Mouse (Mus musculus) MEL (cell line): ENCODE measurements around the gene Rxrb. TPM values are rescaled to one million over a fixed set of nuclear protein-coding genes. Genes with fewer than 3 reads are reported as not detected.
"Not testable (repeated sequence)": the region's sequence is repeated elsewhere in the genome, so short reads cannot be mapped to it uniquely, and the experiment has no call there.

Experiments used
- DNase-seq: peaks from one replicate; pipeline ENCODE4 v3.0.0; 2011; ENCODE audit warnings: low read depth, low spot score
- H3K27ac ChIP-seq: 2 replicates; pipeline ENCODE4 v1.5.1; 2012; ENCODE audit warnings: low read depth, mild to moderate bottlenecking, control low read depth, low read length, moderate library complexity; ENCODE audit not compliant: control insufficient read depth
- H3K27me3 ChIP-seq, 2 experiments: fragments of 150-350 bp in 1 of 2; sonication (generic) in 1 of 2; 2 replicates each; pipeline ENCODE4 v1.6.1; 2012; ENCODE audit warnings: low read length in 2 of 2, mild to moderate bottlenecking in 2 of 2, improper control_type of control experiment in 1 of 2, moderate library complexity in 1 of 2; ENCODE audit not compliant: insufficient read depth in 2 of 2, control insufficient read depth in 1 of 2
- H3K36me3 ChIP-seq, 2 experiments: 2 replicates each; pipeline ENCODE4 v1.6.1; 2012 to 2014; ENCODE audit warnings: low read length in 2 of 2, improper control_type of control experiment in 1 of 2, inconsistent platforms in 1 of 2, mild to moderate bottlenecking in 1 of 2; ENCODE audit not compliant: insufficient read depth in 2 of 2, control insufficient read depth in 1 of 2
- H3K4me1 ChIP-seq, 2 experiments: fragments of 150-350 bp in 1 of 2; sonication (generic) in 1 of 2; 2 replicates each; pipeline ENCODE4 v1.6.1; 2012; ENCODE audit warnings: low read length in 2 of 2, improper control_type of control experiment in 1 of 2, mild to moderate bottlenecking in 1 of 2; ENCODE audit not compliant: insufficient read depth in 2 of 2, control insufficient read depth in 1 of 2
- H3K4me3 ChIP-seq, 2 experiments: fragments of 150-350 bp in 1 of 2; sonication (generic) in 1 of 2; 2 replicates each; pipeline ENCODE4 v1.5.1; 2012; ENCODE audit warnings: low read depth in 2 of 2, low read length in 2 of 2, mild to moderate bottlenecking in 2 of 2, moderate library complexity in 2 of 2, control low read depth in 1 of 2, improper control_type of control experiment in 1 of 2; ENCODE audit not compliant: control insufficient read depth in 1 of 2, insufficient read depth in 1 of 2
- H3K79me2 ChIP-seq: 2 replicates; pipeline ENCODE4 v1.6.1; 2012; ENCODE audit warnings: mild to moderate bottlenecking, low read length, moderate library complexity; ENCODE audit not compliant: control insufficient read depth, poor library complexity, insufficient read depth
- H3K9ac ChIP-seq: 2 replicates; pipeline ENCODE4 v1.6.1; 2012; ENCODE audit warnings: low read depth, mild to moderate bottlenecking, control low read depth, low read length, moderate library complexity; ENCODE audit not compliant: control insufficient read depth, poor library complexity, severe bottlenecking
- H3K9me3 ChIP-seq: fragments of 150-350 bp; sonication (generic); replicated peaks from 2 replicates; pipeline ENCODE4 v1.6.1; 2012; ENCODE audit warnings: mild to moderate bottlenecking, low read length, improper control_type of control experiment, moderate library complexity; ENCODE audit not compliant: insufficient read depth
- CHD2 ChIP-seq: IDR thresholded peaks from 2 replicates; pipeline ENCODE4 v1.6.1; 2011; ENCODE audit warnings: low read length, improper control_type of control experiment
- CTCF ChIP-seq, 3 experiments: IDR thresholded peaks in 2 of 3; conservative IDR thresholded peaks in 1 of 3; 2 replicates each; pipeline ENCODE4 v1.5.1; 2011 to 2012; ENCODE audit warnings: low read length in 3 of 3, low read depth in 2 of 3, mild to moderate bottlenecking in 2 of 3, improper control_type of control experiment in 1 of 3, inconsistent platforms in 1 of 3, mixed read lengths in 1 of 3, moderate library complexity in 1 of 3; ENCODE audit not compliant: control insufficient read depth in 1 of 3, insufficient read depth in 1 of 3, poor library complexity in 1 of 3, severe bottlenecking in 1 of 3
- GATA1 ChIP-seq: IDR thresholded peaks from 2 replicates; pipeline ENCODE4 v1.6.1; 2011; ENCODE audit warnings: low read depth, low read length, improper control_type of control experiment
- HCFC1 ChIP-seq: IDR thresholded peaks from 2 replicates; pipeline ENCODE4 v1.6.1; 2012; ENCODE audit warnings: low read depth, mild to moderate bottlenecking, inconsistent platforms, low read length, improper control_type of control experiment, moderate library complexity
- JUND ChIP-seq: IDR thresholded peaks from 2 replicates; pipeline ENCODE4 v1.6.1; 2011; ENCODE audit warnings: low read depth, mild to moderate bottlenecking, improper control_type of control experiment, low read length
- MAFK ChIP-seq: IDR thresholded peaks from 2 replicates; pipeline ENCODE4 v1.6.1; 2011; ENCODE audit warnings: low read depth, mild to moderate bottlenecking, low read length, improper control_type of control experiment, borderline replicate concordance
- MAX ChIP-seq: IDR thresholded peaks from 2 replicates; pipeline ENCODE4 v1.6.1; 2011; ENCODE audit warnings: low read length, improper control_type of control experiment
- MEF2A ChIP-seq: IDR thresholded peaks from 2 replicates; pipeline ENCODE4 v1.6.1; 2014; ENCODE audit warnings: low read depth, mild to moderate bottlenecking, inconsistent platforms, low read length, improper control_type of control experiment; ENCODE audit not compliant: poor library complexity, insufficient replicate concordance, severe bottlenecking; ENCODE audit errors: extremely low read depth
- MXI1 ChIP-seq: IDR thresholded peaks from 2 replicates; pipeline ENCODE4 v1.6.1; 2011; ENCODE audit warnings: mild to moderate bottlenecking, low read depth, low read length, improper control_type of control experiment
- MYC ChIP-seq: IDR thresholded peaks from 2 replicates; pipeline ENCODE4 v1.6.1; 2011; ENCODE audit warnings: low read depth, mild to moderate bottlenecking, low read length, improper control_type of control experiment, moderate library complexity
- NELFE ChIP-seq: IDR thresholded peaks from 2 replicates; pipeline ENCODE4 v1.6.1; 2011; ENCODE audit warnings: low read depth, low read length, improper control_type of control experiment
- POLR2AphosphoS2 ChIP-seq: IDR thresholded peaks from 2 replicates; pipeline ENCODE4 v1.6.1; 2011; ENCODE audit warnings: low read length, improper control_type of control experiment
- POLR2AphosphoS5 ChIP-seq: IDR thresholded peaks from 2 replicates; pipeline ENCODE4 v1.6.1; 2012; ENCODE audit warnings: low read depth, borderline replicate concordance, mild to moderate bottlenecking, inconsistent platforms, low read length, moderate library complexity, mixed read lengths
- RAD21 ChIP-seq: IDR thresholded peaks from 2 replicates; pipeline ENCODE4 v1.6.1; 2011; ENCODE audit warnings: mild to moderate bottlenecking, low read depth, low read length, improper control_type of control experiment
- TAL1 ChIP-seq: IDR thresholded peaks from 2 replicates; pipeline ENCODE4 v1.6.1; 2012; ENCODE audit warnings: mild to moderate bottlenecking, inconsistent platforms, low read length, moderate library complexity, mixed read lengths
- TBP ChIP-seq: IDR thresholded peaks from 2 replicates; pipeline ENCODE4 v1.8.0; 2011; ENCODE audit warnings: low read depth, low read length, improper control_type of control experiment
- UBTF ChIP-seq: IDR thresholded peaks from 2 replicates; pipeline ENCODE4 v1.6.1; 2012; ENCODE audit warnings: low read depth, mild to moderate bottlenecking, inconsistent platforms, low read length, improper control_type of control experiment, moderate library complexity, borderline replicate concordance; ENCODE audit not compliant: insufficient read depth
- ZC3H11A ChIP-seq: IDR thresholded peaks from 2 replicates; pipeline ENCODE4 v1.6.1; 2012; ENCODE audit warnings: low read depth, mild to moderate bottlenecking, inconsistent platforms, low read length, improper control_type of control experiment
- ZKSCAN1 ChIP-seq: IDR thresholded peaks from 2 replicates; pipeline ENCODE4 v1.6.1; 2012; ENCODE audit warnings: low read depth, mild to moderate bottlenecking, inconsistent platforms, low read length, improper control_type of control experiment, moderate library complexity
- ZMIZ1 ChIP-seq: IDR thresholded peaks from 2 replicates; pipeline ENCODE4 v1.6.1; 2012; ENCODE audit warnings: low read depth, mild to moderate bottlenecking, inconsistent platforms, low read length, improper control_type of control experiment, moderate library complexity
- polyA plus RNA-seq, 2 experiments: library from polyadenylated mRNA; stranded (reverse) in 1 of 2; unstranded in 1 of 2; fragments of >175 nt in 1 of 2; fragments of >200 nt in 1 of 2; gene quantifications; 2 replicates each; pipeline versions ENCODE4 v1.2.1 to v1.2.4; 2012; ENCODE audit warnings: low replicate concordance in 2 of 2, low read depth in 1 of 2; ENCODE audit not compliant: insufficient read length in 2 of 2, insufficient read depth in 1 of 2, missing spikeins in 1 of 2
- total RNA-seq: library from RNA; depleted of rRNA; stranded (reverse); fragments of 300-350 nt; gene quantifications from 2 replicates; pipeline ENCODE4 v1.2.3, GENCODE M21; 2012

Gene Rxrb
- total and polyA plus RNA-seq, 3 experiments, result 37.6 to 63.4 TPM; not detected in 1

- Histone ChIP-seq H3K27me3 (no peaks in the 10 kb centered on the region), H3K27ac (no peak overlapping the region), H3K4me3 (no peak overlapping the region), H3K4me1 (no peaks in the 10 kb centered on the region), H3K79me2 (peaks cover 2% of the 10 kb centered on the region), H3K9me3 (no peaks in the 10 kb centered on the region), H3K9ac (no peak overlapping the region), H3K36me3 (no peaks in the 10 kb centered on the region)
- no peak for DNase-seq
- TF ChIP-seq MAX (no peak), UBTF (no peak), MAFK (no peak), MXI1 (no peak), JUND (no peak), CTCF (IDR thresholded peaks at IDR 0.05 in 2 of 3, conservative IDR thresholded peaks at IDR 0.05 in 1 of 3; ENCODE audit: control insufficient read depth in 1 of 3, insufficient read depth in 1 of 3, low read depth in 2 of 3, low read length in 3 of 3, poor library complexity in 1 of 3, severe bottlenecking in 1 of 3) (no peak), ZMIZ1 (no peak), HCFC1 (no peak), NELFE (no peak)
Observed at GRCm38 (mm10) chr17:33994959-33995358, 36.7 kb upstream of the Rxrb start.

GRCm38 (mm10) chr17:33995651-33996050, 36.0 kb upstream of the Rxrb start:
- no peak overlapping the region for H3K27ac ChIP-seq
- no peak for TF ChIP-seq GATA1
- TF ChIP-seq TBP, result no peak
- no peak for TF ChIP-seq TAL1
- no peak for TF ChIP-seq ZKSCAN1
- TF ChIP-seq ZC3H11A, result no peak
- no peak for TF ChIP-seq POLR2AphosphoS2
- TF ChIP-seq CTCF (IDR thresholded peaks at IDR 0.05 in 2 of 3, conservative IDR thresholded peaks at IDR 0.05 in 1 of 3; ENCODE audit: control insufficient read depth in 1 of 3, insufficient read depth in 1 of 3, low read depth in 2 of 3, low read length in 3 of 3, poor library complexity in 1 of 3, severe bottlenecking in 1 of 3), result no peak
- TF ChIP-seq MYC, result no peak
- no peak for TF ChIP-seq JUND
- TF ChIP-seq CHD2, result no peak
- TF ChIP-seq MAX, result no peak
- TF ChIP-seq MEF2A, result no peak
- no peak for TF ChIP-seq POLR2AphosphoS5
- no peak for TF ChIP-seq RAD21
- H3K4me1 ChIP-seq, result no peaks in the 10 kb centered on the region
- no peaks in the 10 kb centered on the region for H3K36me3 ChIP-seq
- H3K27me3 ChIP-seq, result no peaks in the 10 kb centered on the region
- H3K9me3 ChIP-seq, result no peaks in the 10 kb centered on the region
- no peak for DNase-seq
- peaks cover 2% of the 10 kb centered on the region for H3K79me2 ChIP-seq
- H3K9ac ChIP-seq, result no peak overlapping the region
- no peak overlapping the region for H3K4me3 ChIP-seq

GRCm38 (mm10) chr17:33997025-33997424, 34.6 kb upstream of the Rxrb start:
- not testable (repeated sequence) for H3K9me3 ChIP-seq, H3K4me1 ChIP-seq, H3K4me3 ChIP-seq, H3K79me2 ChIP-seq, H3K27me3 ChIP-seq, H3K27ac ChIP-seq, H3K36me3 ChIP-seq, H3K9ac ChIP-seq, DNase-seq

GRCm38 (mm10) chr17:33998697-33999096, 32.9 kb upstream of the Rxrb start:
- not testable (repeated sequence) for H3K9me3 ChIP-seq, H3K36me3 ChIP-seq, H3K9ac ChIP-seq, DNase-seq, H3K4me1 ChIP-seq, H3K4me3 ChIP-seq, H3K27me3 ChIP-seq, H3K79me2 ChIP-seq, H3K27ac ChIP-seq
